13 mouse cellular contexts compared by ENCODE assay signal in the genomic region with DNA sequence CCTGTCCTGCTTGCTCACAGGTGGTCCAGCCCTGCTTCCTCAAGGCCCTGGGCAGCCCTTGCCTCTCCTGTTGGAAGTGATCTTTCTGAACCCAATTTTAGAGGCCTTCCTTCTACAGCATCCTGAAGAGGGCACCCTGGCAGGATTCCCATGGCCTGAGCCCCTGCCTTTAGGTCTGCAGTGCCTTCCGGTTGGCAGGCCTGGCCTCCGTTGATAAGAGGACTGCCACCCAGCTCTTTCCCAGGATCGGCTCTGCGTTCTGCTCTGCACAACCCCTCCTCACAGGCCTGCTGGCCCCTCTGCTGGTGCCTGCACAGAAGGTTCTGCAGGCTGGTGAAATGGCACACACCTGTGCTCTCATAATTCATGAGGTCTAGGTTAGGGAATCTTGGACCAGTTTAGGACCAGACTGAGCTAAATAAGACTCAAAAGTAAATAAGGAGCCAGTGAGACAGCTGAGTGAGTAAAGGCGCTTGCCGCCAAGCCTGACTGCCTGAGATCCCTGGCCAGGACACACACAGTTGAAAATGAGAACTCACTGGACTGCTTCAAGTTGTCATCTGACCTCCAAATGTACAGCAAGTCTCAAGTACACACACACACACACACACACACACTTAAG. TPM values are rescaled to one million over a fixed set of nuclear protein-coding genes. Genes with fewer than 3 reads are reported as not detected.
DNase-seq lines count a peak whose midpoint lies in the region; ATAC-seq and TF ChIP-seq lines count a peak whose summit lies in the region.
"Had no signal": no experiment of that assay in that cellular context is flagged by ENCODE, and none has a peak within 500 bp of the region (broad histone marks: within the 10 kb centered on the region; RNA-seq: fewer than 3 reads in every experiment).

No protein-coding gene starts in this region.

- ATAC-seq in heart, embryonic 11.5 days (replicated peaks; ENCODE audit: insufficient number of reproducible peaks, low FRiP score, low TSS enrichment): no peak
- ATAC-seq in liver, embryonic 14.5 days (ENCODE audit: insufficient read depth): peak; percentile 89
- ATAC-seq: CD4-positive, CD25-positive, alpha-beta regulatory T cell, adult 4 months; forebrain, embryonic 14.5 days had no signal

- peak overlapping the region; percentile 8; the same call in 1 of the 2 replicates for H3K27ac ChIP-seq in heart, embryonic 10.5 days
- no peak overlapping the region; the same call in 1 of the 2 replicates for H3K27ac ChIP-seq in heart, embryonic 11.5 days (ENCODE audit: low read depth, low read length)
- peak overlapping the region; percentile 86 for H3K27ac ChIP-seq in liver, embryonic 14.5 days

- 60% methylated on average over 6 of the region's 6 CpGs for WGBS in heart, embryonic 10.5 days
- WGBS in heart, embryonic 11.5 days (ENCODE audit: insufficient replicate concordance): 43% methylated on average over 6 of the region's 6 CpGs
- 26% methylated on average over 6 of the region's 6 CpGs for WGBS in liver, embryonic 14.5 days (ENCODE audit: insufficient replicate concordance)

- no peaks in the 10 kb centered on the region for H3K36me3 ChIP-seq in heart, embryonic 10.5 days
- H3K36me3 ChIP-seq in heart, embryonic 11.5 days (ENCODE audit: control insufficient read depth, insufficient read depth, low read length): no peaks in the 10 kb centered on the region
- H3K36me3 ChIP-seq in liver, embryonic 14.5 days (replicated peaks; ENCODE audit: control insufficient read depth, insufficient read depth, low read depth): no peaks in the 10 kb centered on the region

- peaks cover 16% of the 10 kb centered on the region for H3K4me1 ChIP-seq in heart, embryonic 10.5 days
- H3K4me1 ChIP-seq in heart, embryonic 11.5 days (ENCODE audit: control insufficient read depth, insufficient read depth, low read length): peaks cover 3% of the 10 kb centered on the region; the same call in 1 of the 2 replicates
- H3K4me1 ChIP-seq in liver, embryonic 14.5 days (replicated peaks; ENCODE audit: control insufficient read depth in 2 of 2, insufficient read depth in 2 of 2, low read length in 1 of 2): peaks cover 28 to 32% of the 10 kb centered on the region in 2 experiments

- peak; percentile 59 for TF ChIP-seq CTCF in liver, embryonic 14.5 days (IDR thresholded peaks at IDR 0.05; ENCODE audit: low read depth)

- H3K9ac ChIP-seq in heart, embryonic 11.5 days (ENCODE audit: low read depth, low read length): no peak overlapping the region
- peak overlapping the region; percentile 41 for H3K9ac ChIP-seq in liver, embryonic 14.5 days (replicated peaks)

- H3K4me3 ChIP-seq in heart, embryonic 10.5 days: no peak overlapping the region
- H3K4me3 ChIP-seq in heart, embryonic 11.5 days (ENCODE audit: low read depth, low read length): no peak overlapping the region
- H3K4me3 ChIP-seq in liver, embryonic 14.5 days (ENCODE audit: insufficient read depth in 1 of 2, low read depth in 2 of 2, low read length in 2 of 2): no peak overlapping the region

- DNase-seq in heart, embryonic 10.5 days (ENCODE audit: low spot score): no peak
- DNase-seq in spleen, adult 12 weeks (ENCODE audit: low spot score): peak; percentile 61
- DNase-seq in spleen, adult 18-20 months: no peak
- DNase-seq in liver, embryonic 14.5 days (ENCODE audit: low read depth in 3 of 3, low spot score in 3 of 3): peak; percentile 62 to 72 (median 71)
- no peak for DNase-seq in cerebellum, adult 8-10 months
- no peak for DNase-seq in kidney, adult 11 months
- DNase-seq in cerebellum, adult 9-11 months: no peak
- DNase-seq: embryo, embryonic 11 days; kidney, postnatal 4 days; lung, postnatal 14 days had no signal

- TF ChIP-seq EP300 in liver, embryonic 14.5 days (IDR thresholded peaks at IDR 0.05; ENCODE audit: low read depth): peak; percentile 83

- no peaks in the 10 kb centered on the region for H3K9me3 ChIP-seq in heart, embryonic 10.5 days
- no peaks in the 10 kb centered on the region for H3K9me3 ChIP-seq in heart, embryonic 11.5 days (replicated peaks; ENCODE audit: control insufficient read depth, low read length)
- no peaks in the 10 kb centered on the region for H3K9me3 ChIP-seq in liver, embryonic 14.5 days (ENCODE audit: control insufficient read depth, low read length)

- no peaks in the 10 kb centered on the region for H3K27me3 ChIP-seq in heart, embryonic 10.5 days (ENCODE audit: insufficient read depth, poor library complexity, severe bottlenecking)
- H3K27me3 ChIP-seq in heart, embryonic 11.5 days (ENCODE audit: control insufficient read depth, insufficient read depth, low read length): no peaks in the 10 kb centered on the region
- H3K27me3 ChIP-seq in liver, embryonic 14.5 days (ENCODE audit: control insufficient read depth, insufficient read depth, low read length): no peaks in the 10 kb centered on the region

- H3K4me2 ChIP-seq in heart, embryonic 11.5 days: no peak overlapping the region
- peak overlapping the region; percentile 55 for H3K4me2 ChIP-seq in liver, embryonic 14.5 days (ENCODE audit: low read depth)

RNA-seq across cellular contexts. Expression of gene Ankdd1a, which starts 8.5 kb away (rescaled TPM):
- polyA plus RNA-seq in heart, embryonic 10.5 days (2016; fragmentation: Nextera tagmentation; extraction: Ambion mirVana): not detected in 2 replicates
- not detected in 2 replicates for polyA plus RNA-seq in heart, embryonic 11.5 days (2014; fragmentation: Nextera tagmentation; extraction: Ambion mirVana)
- polyA plus RNA-seq in liver, embryonic 14.5 days (2012; rRNA removed): 0.06 TPM in 1 of 2 replicates, not detected in the other
- polyA plus RNA-seq in liver, embryonic 14.5 days (2014; fragmentation: Nextera tagmentation; extraction: Ambion mirVana): not detected in 2 replicates
- polyA plus RNA-seq: forebrain, embryonic 14.5 days had no signal

RNA-seq across cellular contexts. Expression of gene Plekho2, which starts 51.3 kb away (rescaled TPM):
- 12.8 and 14.2 TPM in 2 replicates for polyA plus RNA-seq in heart, embryonic 10.5 days (2016; fragmentation: Nextera tagmentation; extraction: Ambion mirVana)
- 10.6 and 11.9 TPM in 2 replicates for polyA plus RNA-seq in heart, embryonic 11.5 days (2014; fragmentation: Nextera tagmentation; extraction: Ambion mirVana)
- polyA plus RNA-seq in liver, embryonic 14.5 days (2012; rRNA removed): 15.5 and 15.7 TPM in 2 replicates
- 21.5 and 24.2 TPM in 2 replicates for polyA plus RNA-seq in liver, embryonic 14.5 days (2014; fragmentation: Nextera tagmentation; extraction: Ambion mirVana)

RNA-seq across cellular contexts. Expression of gene Pif1, which starts 58.4 kb away (rescaled TPM):
- polyA plus RNA-seq in heart, embryonic 10.5 days (2016; fragmentation: Nextera tagmentation; extraction: Ambion mirVana): 16.7 and 17.7 TPM in 2 replicates
- 7.6 and 9.5 TPM in 2 replicates for polyA plus RNA-seq in heart, embryonic 11.5 days (2014; fragmentation: Nextera tagmentation; extraction: Ambion mirVana)
- polyA plus RNA-seq in liver, embryonic 14.5 days (2012; rRNA removed): 10.8 and 11.9 TPM in 2 replicates
- polyA plus RNA-seq in liver, embryonic 14.5 days (2014; fragmentation: Nextera tagmentation; extraction: Ambion mirVana): 6.8 and 7.7 TPM in 2 replicates

Comparison
In these comparisons a context has a peak if more than half of its experiments do, and no peak if none do; other contexts are left out.
1. DNase-seq: peak in spleen, adult 12 weeks (single experiment) and liver, embryonic 14.5 days (3 of 3); none in heart, embryonic 10.5 days (single experiment), spleen, adult 18-20 months (0 of 2), cerebellum, adult 8-10 months (single experiment), kidney, adult 11 months (single experiment) and cerebellum, adult 9-11 months (single experiment).